Mouse (Mus musculus): Measurements from ENCODE around the gene Olfr366. TPM values are rescaled to one million over a fixed set of nuclear protein-coding genes. Genes with fewer than 3 reads are reported as not detected.

The Olfr366 gene
- polyA plus RNA-seq (2012; rRNA removed) = not detected in 2 replicates

DNA sequence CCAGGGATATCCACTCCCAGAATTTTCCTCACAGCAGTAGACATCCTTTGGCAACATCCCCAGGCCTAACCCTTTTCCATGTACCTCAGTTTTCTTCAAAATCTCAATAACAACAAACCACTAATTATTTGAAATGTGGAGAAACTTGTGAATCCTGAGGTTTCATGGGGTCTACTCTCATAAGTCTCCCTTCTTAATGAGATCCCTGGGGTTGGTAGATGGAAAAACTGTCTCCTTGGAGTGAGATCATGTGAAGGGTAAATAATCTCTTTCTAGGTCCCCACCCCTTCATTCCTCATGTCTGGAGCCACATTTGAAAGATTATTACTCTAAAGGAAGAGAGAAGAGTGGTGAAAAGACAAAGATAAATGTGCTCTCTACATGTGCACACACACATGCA is at the start of gene Olfr366:
Gene Olfr366, plus strand, starts transcription at position 301 of the 400 bp plus-strand sequence.

DNA sequence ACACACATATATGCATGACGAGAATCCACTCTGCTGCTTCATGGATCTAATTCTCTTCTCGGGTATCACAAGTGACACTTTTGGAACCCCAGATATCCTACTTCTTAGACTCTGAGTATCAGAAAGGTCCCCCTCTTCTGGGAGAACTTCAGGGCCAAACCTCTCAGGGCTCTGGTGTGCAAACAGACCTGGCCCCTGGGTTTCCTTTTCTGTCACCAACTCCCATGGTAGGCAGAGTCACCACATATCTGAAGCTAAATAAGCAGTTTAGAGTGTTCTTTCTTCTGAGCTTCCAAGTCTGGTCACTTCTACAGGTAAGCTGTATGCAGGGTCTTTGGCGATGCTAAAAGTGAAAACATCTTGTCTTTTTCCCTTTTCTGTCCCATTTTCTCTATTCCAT is 23.5 kb upstream of the Olfr366 start, which contains the start of gene Olfr365:
Gene Olfr365, plus strand, starts transcription at position 301 of the 400 bp plus-strand sequence.

Other genes with a start within 250 kb of the Olfr366 start
- gene Olfr357, start 217.7 kb upstream of the Olfr366 start, polyA plus RNA-seq (2012; rRNA removed) = not detected in 2 replicates
- not detected in 2 replicates for gene Olfr358, start 202.2 kb upstream of the Olfr366 start, polyA plus RNA-seq (2012; rRNA removed)
- not detected in 2 replicates for gene Olfr360, start 145.8 kb upstream of the Olfr366 start, polyA plus RNA-seq (2012; rRNA removed)
- gene Olfr361, start 122.3 kb upstream of the Olfr366 start, polyA plus RNA-seq (2012; rRNA removed) = not detected in 2 replicates
- gene Olfr362, start 93.7 kb upstream of the Olfr366 start, polyA plus RNA-seq (2012; rRNA removed) = not detected in 2 replicates
- not detected in 2 replicates for gene Olfr364-ps1, start 72.3 kb upstream of the Olfr366 start, polyA plus RNA-seq (2012; rRNA removed)
- not detected in 2 replicates for gene Olfr365, start 23.4 kb upstream of the Olfr366 start, polyA plus RNA-seq (2012; rRNA removed)
- gene Olfr368, start 114.9 kb downstream of the Olfr366 start, polyA plus RNA-seq (2012; rRNA removed) = not detected in 2 replicates
- 8.2 and 8.5 TPM in 2 replicates for gene Pdcl, start 147.8 kb downstream of the Olfr366 start, polyA plus RNA-seq (2012; rRNA removed)
- 3.7 and 4.3 TPM in 2 replicates for gene Rc3h2, start 211.3 kb downstream of the Olfr366 start, polyA plus RNA-seq (2012; rRNA removed)
- gene Zbtb26, start 231.6 kb downstream of the Olfr366 start, polyA plus RNA-seq (2012; rRNA removed) = 2.1 and 2.6 TPM in 2 replicates
- 2.7 TPM in 2 replicates for gene Zbtb6, start 231.6 kb downstream of the Olfr366 start, polyA plus RNA-seq (2012; rRNA removed)
- 5.5 and 5.6 TPM in 2 replicates for gene Rabgap1, start 231.7 kb downstream of the Olfr366 start, polyA plus RNA-seq (2012; rRNA removed)